Mouse (Mus musculus) bone marrow macrophage, adult 2 months (primary cell): ENCODE data around the gene Susd4. TPM values are rescaled to one million over a fixed set of nuclear protein-coding genes. Genes with fewer than 3 reads are reported as not detected.

Source experiments
- H3K27ac ChIP-seq: 2 replicates; pipeline ENCODE4 v1.5.1; 2012; ENCODE audit warnings: low read depth, low read length; ENCODE audit not compliant: insufficient read depth
- H3K4me1 ChIP-seq: 2 replicates; pipeline ENCODE4 v1.6.1; 2012; ENCODE audit warnings: low read length; ENCODE audit not compliant: control insufficient read depth, insufficient read depth
- H3K4me3 ChIP-seq: 2 replicates; pipeline ENCODE4 v1.5.1; 2012; ENCODE audit warnings: mild to moderate bottlenecking, low read length, moderate library complexity; ENCODE audit not compliant: insufficient read depth
- CTCF ChIP-seq: IDR thresholded peaks from 2 replicates; pipeline ENCODE4 v1.5.1; 2012; ENCODE audit warnings: low read depth, mild to moderate bottlenecking, low read length, moderate library complexity
- POLR2A ChIP-seq: IDR thresholded peaks from 2 replicates; pipeline ENCODE4 v1.6.1; 2012; ENCODE audit warnings: mild to moderate bottlenecking, low read depth, low read length, borderline replicate concordance
- polyA plus RNA-seq: library from polyadenylated mRNA; stranded (reverse); fragments of >200 nt; gene quantifications from 2 replicates; pipeline ENCODE4 v1.2.4, GENCODE M21; 2012; ENCODE audit not compliant: missing spikeins, insufficient read depth, insufficient read length

The Susd4 gene
- polyA plus RNA-seq, 1 experiment: not detected

- H3K4me3 ChIP-seq: no peak overlapping the region
- no peak for TF ChIP-seq CTCF
- no peak for TF ChIP-seq POLR2A
Measured at GRCm38 (mm10) chr1:182784784-182785183, 21.1 kb downstream of the Susd4 start.

GRCm38 (mm10) chr1:182785504-182785903, 21.8 kb downstream of the Susd4 start:
- TF ChIP-seq CTCF (no peak), POLR2A (no peak)
- Histone ChIP-seq H3K4me3 (no peak overlapping the region), H3K27ac (no peak overlapping the region), H3K4me1 (no peaks in the 10 kb centered on the region)

More at GRCm38 (mm10) chr1:182784784-182785183, 21.1 kb downstream of the Susd4 start:
- Histone ChIP-seq H3K4me1 (no peaks in the 10 kb centered on the region), H3K27ac (no peak overlapping the region)

- H3K27ac ChIP-seq: no peak overlapping the region
- H3K4me1 ChIP-seq: peaks cover 1% of the 10 kb centered on the region
- TF ChIP-seq CTCF: peak; percentile 29; the same call in 1 of the 2 replicates
- no peak for TF ChIP-seq POLR2A
- no peak overlapping the region for H3K4me3 ChIP-seq
Measured at GRCm38 (mm10) chr1:182787030-182787429, 23.4 kb downstream of the Susd4 start.

GRCm38 (mm10) chr1:182788896-182789295, 25.2 kb downstream of the Susd4 start:
- no peak overlapping the region for H3K4me3 ChIP-seq
- no peak overlapping the region for H3K27ac ChIP-seq
- TF ChIP-seq POLR2A: no peak
- no peak for TF ChIP-seq CTCF
- peaks cover 7% of the 10 kb centered on the region for H3K4me1 ChIP-seq

- TF ChIP-seq POLR2A (no peak), CTCF (peak; percentile 54)
- H3K4me1 ChIP-seq: peaks cover 7% of the 10 kb centered on the region
- H3K27ac ChIP-seq: peak overlapping the region; percentile 43
- H3K4me3 ChIP-seq: peak overlapping the region; percentile 36
Measured at GRCm38 (mm10) chr1:182792521-182793071, 28.9 kb downstream of the Susd4 start.

GRCm38 (mm10) chr1:182794221-182794620, 30.6 kb downstream of the Susd4 start:
- Histone ChIP-seq H3K4me1 (peaks cover 7% of the 10 kb centered on the region), H3K4me3 (no peak overlapping the region), H3K27ac (no peak overlapping the region)
- no peak for TF ChIP-seq POLR2A
- TF ChIP-seq CTCF: no peak

- Histone ChIP-seq H3K4me1 (peaks cover 7% of the 10 kb centered on the region), H3K4me3 (no peak overlapping the region), H3K27ac (no peak overlapping the region)
- TF ChIP-seq CTCF (no peak), POLR2A (no peak)
Measured at GRCm38 (mm10) chr1:182794628-182795027, 31.0 kb downstream of the Susd4 start.

GRCm38 (mm10) chr1:182797048-182797447, 33.4 kb downstream of the Susd4 start:
- peaks cover 5% of the 10 kb centered on the region for H3K4me1 ChIP-seq
- H3K4me3 ChIP-seq: no peak overlapping the region
- H3K27ac ChIP-seq: no peak overlapping the region
- TF ChIP-seq CTCF: no peak
- TF ChIP-seq POLR2A: no peak

- H3K4me1 ChIP-seq: 0 out of 2 replicates have a peak, but pooled peaks cover 2% of the 10 kb centered on the region
- H3K27ac ChIP-seq: no peak overlapping the region
- no peak overlapping the region for H3K4me3 ChIP-seq
- TF ChIP-seq POLR2A: no peak
- no peak for TF ChIP-seq CTCF
Measured at GRCm38 (mm10) chr1:182801590-182801989, 37.9 kb downstream of the Susd4 start.

- no peak overlapping the region for H3K4me3 ChIP-seq
- TF ChIP-seq POLR2A: no peak
- TF ChIP-seq CTCF: no peak
- 0 out of 2 replicates have a peak, but pooled peaks cover 2% of the 10 kb centered on the region for H3K4me1 ChIP-seq
- H3K27ac ChIP-seq: no peak overlapping the region
Measured at GRCm38 (mm10) chr1:182802891-182803290, 39.2 kb downstream of the Susd4 start.

- Histone ChIP-seq H3K27ac (no peak overlapping the region), H3K4me3 (no peak overlapping the region), H3K4me1 (no peaks in the 10 kb centered on the region)
- TF ChIP-seq POLR2A: no peak
- TF ChIP-seq CTCF: no peak
Measured at GRCm38 (mm10) chr1:182813991-182814390, 50.3 kb downstream of the Susd4 start.
